Mouse (Mus musculus): ENCODE data around the gene Zfp518b.

The Zfp518b gene

DNA sequence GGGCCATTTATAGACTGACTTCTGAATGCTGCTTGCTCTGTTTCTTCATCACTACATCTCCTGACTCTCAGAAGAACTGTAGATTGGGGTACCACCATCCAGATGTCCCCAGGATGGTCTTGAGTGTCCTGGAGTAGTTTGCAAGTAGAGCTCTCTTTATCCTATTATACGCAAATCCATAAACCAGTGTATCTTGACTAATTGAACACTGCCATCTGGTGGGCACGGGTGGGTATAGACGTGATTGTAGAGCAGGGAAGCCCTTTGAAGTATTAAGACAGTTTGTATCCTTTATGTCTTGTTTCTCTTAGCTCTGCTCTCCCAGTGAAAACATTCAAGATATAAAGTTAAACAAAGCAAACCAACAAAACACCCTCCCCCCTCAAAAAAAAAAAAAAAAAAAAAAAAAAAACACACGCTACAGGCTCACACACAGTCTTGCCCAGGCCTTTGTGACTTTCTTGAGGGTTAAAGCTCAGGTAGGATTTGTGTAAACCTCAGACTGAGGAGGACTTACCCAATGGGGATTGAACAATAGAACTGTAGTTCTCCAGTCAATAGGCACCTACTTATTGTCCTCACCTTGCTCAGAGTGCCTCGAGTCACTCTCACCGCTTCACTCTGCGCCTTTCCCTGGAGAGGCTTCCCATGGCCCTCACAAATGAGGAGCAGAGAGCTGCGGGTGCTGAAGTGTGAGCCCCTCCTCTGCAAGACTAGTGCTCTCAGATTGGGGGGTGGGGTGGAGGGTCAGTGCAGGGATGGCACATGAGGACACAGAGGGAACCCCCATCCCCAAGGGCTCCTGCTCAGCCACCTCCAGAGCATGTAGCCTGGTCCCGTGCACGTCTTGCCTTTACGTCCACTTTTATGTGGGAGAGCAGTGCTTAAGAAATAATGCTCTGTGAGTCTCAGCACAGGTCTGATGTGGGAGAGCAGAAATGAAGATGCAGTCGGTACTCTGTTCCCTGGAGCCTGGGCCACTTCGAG lies 51.9 kb downstream of the Zfp518b start:
- DNase-seq (ENCODE audit: low read depth), result peak; percentile 55

DNA sequence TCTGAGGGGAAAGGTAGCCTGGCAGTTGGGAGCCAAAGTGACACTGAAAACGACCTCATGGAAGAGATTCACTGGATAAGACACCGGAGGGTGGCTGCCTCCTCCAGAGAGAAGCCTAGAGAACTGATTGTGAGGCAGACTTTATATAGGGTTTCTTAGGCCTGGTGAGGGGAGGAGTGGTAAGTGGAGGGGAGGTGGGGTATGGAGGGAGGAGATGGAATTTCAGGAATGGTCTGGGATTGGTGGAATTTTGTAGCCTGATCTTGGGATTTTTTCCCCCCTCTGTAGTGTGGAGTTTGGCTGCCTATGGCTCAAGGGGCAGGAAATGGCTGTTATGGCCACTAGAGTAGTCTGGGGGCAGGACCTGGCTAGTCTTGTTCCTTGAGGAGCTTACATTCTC lies 56.6 kb downstream of the Zfp518b start:
- no peak for DNase-seq (ENCODE audit: low read depth)

DNA sequence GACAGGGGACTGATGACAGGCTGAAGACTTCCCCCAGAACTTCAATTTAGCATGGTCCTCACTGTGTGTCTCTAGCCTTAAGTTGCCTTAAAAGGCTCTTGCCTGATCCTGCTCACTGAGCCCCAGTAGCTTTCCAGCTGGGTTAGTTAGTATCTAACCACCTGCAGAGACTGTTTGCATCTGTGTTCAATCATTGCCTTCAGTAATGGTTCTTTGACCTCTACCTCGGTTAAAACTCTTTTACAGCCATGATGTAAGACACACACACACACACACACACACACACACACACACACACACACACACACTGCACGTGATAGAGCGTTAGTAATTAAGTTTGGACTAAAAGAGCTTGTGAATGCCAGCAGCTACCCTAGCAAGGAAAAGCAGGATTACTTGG lies 57.7 kb downstream of the Zfp518b start:
- no peak for DNase-seq (ENCODE audit: low read depth)

DNA sequence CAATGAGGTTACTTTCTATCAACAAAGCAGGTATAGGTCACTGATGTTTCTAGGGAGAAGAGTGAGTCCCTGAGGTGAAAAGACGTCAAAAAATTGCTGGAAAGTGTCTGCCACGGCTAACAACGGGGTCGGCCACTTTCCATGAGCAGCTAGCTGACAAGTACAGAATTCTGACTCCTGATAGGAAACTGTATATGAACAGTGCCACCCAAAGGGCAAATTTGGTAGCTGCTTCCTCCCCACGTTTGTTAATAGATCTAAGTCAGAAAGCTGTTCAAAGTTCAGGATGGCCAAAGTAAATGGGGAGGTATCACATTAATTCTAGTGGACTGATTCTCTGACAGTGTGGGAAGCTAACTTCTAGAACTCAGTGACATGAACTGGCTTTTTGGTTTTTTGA lies 63.8 kb downstream of the Zfp518b start:
- no peak for DNase-seq (ENCODE audit: low read depth)

- DNase-seq (ENCODE audit: low read depth), result no peak
Observed at GRCm38 (mm10) chr5:38618908-38619307, 65.7 kb downstream of the Zfp518b start.

Data from c-Kit-positive CD71-positive TER-119-negative erythroid progenitor cells, embryonic 14.5 days (primary cell).